Mouse (Mus musculus) ES-E14 (cell line): ENCODE measurements around the gene Fyttd1. TPM values are rescaled to one million over a fixed set of nuclear protein-coding genes. Genes with fewer than 3 reads are reported as not detected.
"Not testable (repeated sequence)": the region's sequence is repeated elsewhere in the genome, so short reads cannot be mapped to it uniquely, and the experiment has no call there.

Source experiments
- DNase-seq: peaks from one replicate; pipeline ENCODE4 v3.0.0-alpha.2; 2013; ENCODE audit warnings: low read depth, low spot score
- H3K27ac ChIP-seq: 2 replicates; pipeline ENCODE4 v1.5.1; 2012; ENCODE audit warnings: low read depth, mild to moderate bottlenecking, low read length, moderate library complexity, mixed read lengths; ENCODE audit not compliant: poor library complexity, insufficient read depth, severe bottlenecking
- H3K36me3 ChIP-seq: 2 replicates; pipeline ENCODE4 v1.6.1; 2012; ENCODE audit warnings: mild to moderate bottlenecking, low read length, moderate library complexity, mixed read lengths; ENCODE audit not compliant: control insufficient read depth, poor library complexity, insufficient read depth, severe bottlenecking
- H3K4me1 ChIP-seq, 2 experiments: fragments of 150-350 bp in 1 of 2; sonication (generic) in 1 of 2; 2 replicates each; pipeline ENCODE4 v1.6.1; 2012; ENCODE audit warnings: low read length in 2 of 2, mild to moderate bottlenecking in 1 of 2, mixed read lengths in 1 of 2; ENCODE audit not compliant: control insufficient read depth in 2 of 2, insufficient read depth in 2 of 2, poor library complexity in 1 of 2
- H3K4me3 ChIP-seq, 2 experiments: fragments of 150-350 bp in 1 of 2; sonication (generic) in 1 of 2; 2 replicates each; pipeline ENCODE4 v1.5.1; 2012; ENCODE audit warnings: low read length in 2 of 2, low read depth in 1 of 2, mild to moderate bottlenecking in 1 of 2, mixed read lengths in 1 of 2; ENCODE audit not compliant: insufficient read depth in 1 of 2, poor library complexity in 1 of 2, severe bottlenecking in 1 of 2
- H3K9ac ChIP-seq: 2 replicates; pipeline ENCODE4 v1.6.1; 2012; ENCODE audit warnings: low read depth, mild to moderate bottlenecking, low read length, mixed read lengths; ENCODE audit not compliant: poor library complexity, insufficient read depth, severe bottlenecking
- H3K9me3 ChIP-seq: fragments of 150-350 bp; sonication (generic); 2 replicates; pipeline ENCODE4 v1.6.1; 2012; ENCODE audit warnings: low read depth, mild to moderate bottlenecking, low read length; ENCODE audit not compliant: control insufficient read depth, insufficient read depth
- CHD2 ChIP-seq: IDR thresholded peaks from 2 replicates; pipeline ENCODE4 v1.6.1; 2014; ENCODE audit warnings: mild to moderate bottlenecking, low read depth, low read length, inconsistent platforms
- HCFC1 ChIP-seq: IDR thresholded peaks from 2 replicates; pipeline ENCODE4 v1.6.1; 2012; ENCODE audit warnings: low read length, inconsistent platforms, borderline replicate concordance; ENCODE audit not compliant: insufficient read depth
- MAFK ChIP-seq: IDR thresholded peaks from 2 replicates; pipeline ENCODE4 v1.6.1; 2014; ENCODE audit warnings: mild to moderate bottlenecking, low read depth, low read length, inconsistent platforms; ENCODE audit not compliant: insufficient read depth
- ZC3H11A ChIP-seq: IDR thresholded peaks from 2 replicates; pipeline ENCODE4 v1.6.1; 2012; ENCODE audit warnings: low read depth, mild to moderate bottlenecking, inconsistent platforms, low read length, borderline replicate concordance
- ZNF384 ChIP-seq: IDR thresholded peaks from 2 replicates; pipeline ENCODE4 v1.6.1; 2012; ENCODE audit warnings: low read depth, low read length, inconsistent platforms
- in situ Hi-C, 2 experiments: fragments of 600-800 bp; cut with MboI; formaldehyde crosslinking; loops; one replicate each; pipeline ENCODE4 v1.15.1; 2025; ENCODE audit warnings: low sequenced_read_pairs in 2 of 2, inconsistent platforms in 1 of 2; ENCODE audit not compliant: unreplicated experiment in 2 of 2
- total RNA-seq: library from RNA; depleted of rRNA; stranded (reverse); fragments of 300-350 nt; gene quantifications from 2 replicates; pipeline ENCODE4 v1.2.3, GENCODE M21; 2012

The Fyttd1 gene
- total RNA-seq, 1 experiment: 106 TPM

DNA sequence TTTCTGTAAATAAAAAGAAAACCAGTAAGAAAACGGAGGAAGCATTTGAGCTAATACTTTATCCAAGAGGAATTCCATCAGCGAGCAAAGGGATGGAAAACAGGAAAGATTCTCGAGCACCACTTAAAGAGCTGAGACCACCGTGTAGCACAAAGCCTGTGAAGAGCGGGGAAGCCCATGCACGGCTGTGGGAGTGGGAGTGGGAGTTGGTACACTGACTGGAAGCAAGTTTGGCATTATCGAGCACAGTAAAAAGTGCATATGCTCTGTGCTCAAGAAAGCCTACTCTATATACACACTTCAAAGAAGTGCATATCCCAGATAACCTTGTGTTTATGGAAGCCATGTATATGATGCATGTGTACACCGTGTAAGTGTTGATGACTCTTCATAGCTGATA, 49.7 kb downstream of the Fyttd1 start:
- TF ChIP-seq ZNF384 (no peak), ZC3H11A (no peak), CHD2 (no peak), HCFC1 (no peak), MAFK (no peak)
- no peaks in the 10 kb centered on the region for H3K9me3 ChIP-seq
- H3K4me1 ChIP-seq: no peaks in the 10 kb centered on the region
- in situ Hi-C loops: no loop called here
- H3K27ac ChIP-seq: no peak overlapping the region
- no peaks in the 10 kb centered on the region for H3K36me3 ChIP-seq
- no peak overlapping the region for H3K4me3 ChIP-seq
- no peak for DNase-seq
- no peak overlapping the region for H3K9ac ChIP-seq

DNA sequence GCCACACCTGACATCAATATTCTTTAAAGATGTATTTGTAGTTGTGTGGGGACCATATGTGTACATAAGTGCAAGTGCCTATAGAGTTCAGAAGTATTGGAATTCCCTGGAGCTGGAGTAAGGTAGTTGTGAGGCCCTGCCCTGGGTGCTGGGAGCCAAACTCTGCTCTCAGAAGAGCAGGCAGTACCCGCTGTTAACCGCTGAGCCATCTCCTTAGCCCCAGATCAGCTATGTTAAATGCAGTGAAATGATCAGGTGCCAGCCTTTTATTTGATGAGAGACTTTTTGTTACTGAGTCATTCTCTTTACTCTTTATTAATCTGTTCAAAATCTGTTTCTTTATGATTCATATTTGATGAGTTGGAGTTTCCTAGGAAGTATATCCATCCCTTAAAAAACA, 52.6 kb downstream of the Fyttd1 start:
- no peak for DNase-seq
- H3K36me3 ChIP-seq: no peaks in the 10 kb centered on the region
- TF ChIP-seq MAFK: no peak
- no peak for TF ChIP-seq HCFC1
- TF ChIP-seq ZNF384: no peak
- TF ChIP-seq ZC3H11A: no peak
- no peak for TF ChIP-seq CHD2
- in situ Hi-C loops: no loop called here
- H3K9ac ChIP-seq: no peak overlapping the region
- H3K4me3 ChIP-seq: no peak overlapping the region
- 0 out of 4 replicates have a peak, but pooled peaks cover 0 to under 1% of the 10 kb centered on the region in 2 experiments for H3K4me1 ChIP-seq
- H3K27ac ChIP-seq: no peak overlapping the region
- no peaks in the 10 kb centered on the region for H3K9me3 ChIP-seq

DNA sequence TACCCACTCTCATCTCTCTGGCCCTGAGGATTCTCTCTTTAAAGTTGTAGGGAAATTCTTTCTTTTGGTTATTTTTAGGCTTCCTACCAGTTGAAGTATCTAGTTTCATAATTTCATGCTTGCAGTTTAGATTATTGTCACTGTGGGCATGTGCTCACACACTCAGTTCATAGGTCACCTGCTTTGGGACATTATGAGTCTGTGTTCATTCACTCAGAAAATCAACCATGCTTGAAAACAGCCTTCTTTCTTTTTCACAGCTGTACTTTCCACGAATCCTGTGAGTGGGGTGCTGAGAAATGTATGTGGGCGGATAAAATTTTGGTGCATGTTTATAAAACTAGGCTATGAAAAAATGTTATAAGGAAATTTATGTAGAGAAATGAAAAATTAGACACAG, 57.2 kb downstream of the Fyttd1 start:
- Histone ChIP-seq H3K4me3 (no peak overlapping the region), H3K36me3 (no peaks in the 10 kb centered on the region), H3K9ac (no peak overlapping the region), H3K9me3 (no peaks in the 10 kb centered on the region), H3K27ac (no peak overlapping the region), H3K4me1 (0 out of 4 replicates have a peak, but pooled peaks cover 0 to 3% of the 10 kb centered on the region in 2 experiments)
- DNase-seq: no peak
- in situ Hi-C loops: no loop called here
- no peak for TF ChIP-seq ZC3H11A
- TF ChIP-seq HCFC1: no peak
- no peak for TF ChIP-seq MAFK
- no peak for TF ChIP-seq CHD2

DNA sequence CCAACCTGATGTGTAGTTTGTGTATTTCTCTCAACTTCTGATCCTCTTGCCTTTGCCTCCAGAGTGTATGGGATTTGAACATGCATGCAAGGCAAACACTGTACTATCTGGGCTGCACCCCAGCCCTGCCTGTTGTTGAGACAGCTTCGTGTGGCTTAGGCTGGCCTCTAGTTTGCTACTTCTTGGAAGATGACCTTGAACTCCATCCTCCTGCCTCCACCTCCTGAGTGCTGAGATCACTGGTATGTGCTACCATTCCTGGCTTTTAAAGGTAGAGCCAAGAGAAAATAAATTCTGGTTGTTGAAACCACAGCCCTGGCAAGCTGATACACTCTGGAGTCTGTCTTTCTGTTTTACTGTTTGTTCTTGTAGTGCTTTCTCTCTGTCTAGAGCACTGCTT, 57.8 kb downstream of the Fyttd1 start:
- Histone ChIP-seq H3K36me3 (no peaks in the 10 kb centered on the region), H3K4me3 (no peak overlapping the region), H3K9me3 (no peaks in the 10 kb centered on the region), H3K9ac (no peak overlapping the region), H3K4me1 (peaks cover 0 to 5% of the 10 kb centered on the region in 2 experiments; a peak in 1 of 4 replicates), H3K27ac (no peak overlapping the region)
- DNase-seq: no peak
- no peak for TF ChIP-seq HCFC1
- TF ChIP-seq ZNF384: no peak
- no peak for TF ChIP-seq MAFK
- no peak for TF ChIP-seq CHD2
- TF ChIP-seq ZC3H11A: no peak
- in situ Hi-C loops: no loop called here

DNA sequence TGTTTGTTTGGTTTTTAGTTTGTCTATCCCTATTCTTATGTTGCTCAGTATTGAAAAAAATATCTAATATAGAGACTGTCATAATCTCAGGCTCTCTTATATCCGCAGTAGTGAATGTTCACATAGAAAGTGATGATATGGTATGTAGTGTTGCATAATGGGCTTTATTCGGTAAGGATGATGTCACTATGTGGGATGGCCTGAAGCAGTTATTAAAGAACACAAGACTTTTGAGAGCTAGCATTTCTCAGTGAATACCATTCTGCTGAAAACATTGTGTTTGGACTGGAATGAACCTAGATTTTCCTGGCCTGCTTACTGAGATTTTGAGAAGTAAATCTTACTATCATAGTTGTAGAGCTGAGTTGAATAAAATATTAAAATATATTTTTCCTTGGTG, 60.1 kb downstream of the Fyttd1 start:
- no peak overlapping the region for H3K4me3 ChIP-seq
- peaks cover 0 to 5% of the 10 kb centered on the region in 2 experiments; a peak in 1 of 4 replicates for H3K4me1 ChIP-seq
- in situ Hi-C loops: no loop called here
- H3K36me3 ChIP-seq: no peaks in the 10 kb centered on the region
- no peak overlapping the region for H3K27ac ChIP-seq
- no peak for TF ChIP-seq ZC3H11A
- TF ChIP-seq HCFC1: no peak
- TF ChIP-seq ZNF384: no peak
- TF ChIP-seq CHD2: no peak
- TF ChIP-seq MAFK: no peak
- H3K9ac ChIP-seq: no peak overlapping the region
- no peak for DNase-seq
- H3K9me3 ChIP-seq: no peaks in the 10 kb centered on the region

DNA sequence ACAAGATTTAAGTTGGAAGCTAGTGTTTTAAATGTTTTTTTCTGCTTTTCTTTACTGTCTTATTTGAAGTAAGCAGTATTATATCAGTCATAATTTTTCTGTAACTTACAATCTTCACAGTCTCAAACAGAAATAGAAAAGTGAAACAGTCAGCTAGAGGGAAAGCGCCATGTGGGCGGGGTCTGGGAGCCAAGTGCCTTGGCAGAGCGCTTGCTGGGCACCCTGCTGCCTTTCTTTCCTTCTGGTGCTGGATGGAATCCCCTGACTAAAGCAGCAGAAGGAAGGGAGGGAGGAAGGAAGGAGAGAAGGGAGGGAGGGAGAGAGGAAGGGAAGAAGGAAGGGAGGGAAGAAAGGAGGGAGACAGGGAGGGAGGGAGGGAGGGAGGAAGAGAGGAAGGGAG, 62.0 kb downstream of the Fyttd1 start:
- H3K9me3 ChIP-seq, H3K27ac ChIP-seq, H3K4me1 ChIP-seq, in situ Hi-C loops, H3K4me3 ChIP-seq, H3K9ac ChIP-seq, H3K36me3 ChIP-seq, DNase-seq: not testable (repeated sequence)

DNA sequence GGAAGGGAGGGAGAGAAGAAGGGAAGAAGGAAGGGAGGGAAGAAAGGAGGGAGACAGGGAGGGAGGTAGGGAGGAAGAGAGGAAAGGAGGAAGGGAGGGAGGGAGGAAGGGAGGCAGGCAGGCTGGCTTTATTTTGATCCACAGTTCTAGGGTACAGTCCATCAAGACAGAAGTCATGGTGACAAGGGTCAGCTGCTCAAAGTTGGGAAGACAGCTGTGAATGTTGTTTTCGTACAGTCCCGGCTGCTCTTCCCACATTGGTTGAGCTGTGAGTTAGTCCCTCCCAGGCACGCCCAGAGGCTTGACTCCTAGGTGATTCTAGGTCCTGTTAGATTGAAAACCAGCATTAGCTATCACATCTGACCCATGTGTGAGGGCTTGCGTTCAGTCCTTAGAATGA, 62.4 kb downstream of the Fyttd1 start:
- H3K9ac ChIP-seq, DNase-seq, H3K4me3 ChIP-seq, H3K36me3 ChIP-seq, H3K27ac ChIP-seq, H3K9me3 ChIP-seq, H3K4me1 ChIP-seq, in situ Hi-C loops: not testable (repeated sequence)
